Mouse (Mus musculus): ENCODE measurements around the gene Obox6. TPM values are rescaled to one million over a fixed set of nuclear protein-coding genes. Genes with fewer than 3 reads are reported as not detected.

The Obox6 gene
- not detected for total RNA-seq (2021)
- long read RNA-seq, experiment 1: 0 reads
- long read RNA-seq, experiment 2: 0 reads

DNA sequence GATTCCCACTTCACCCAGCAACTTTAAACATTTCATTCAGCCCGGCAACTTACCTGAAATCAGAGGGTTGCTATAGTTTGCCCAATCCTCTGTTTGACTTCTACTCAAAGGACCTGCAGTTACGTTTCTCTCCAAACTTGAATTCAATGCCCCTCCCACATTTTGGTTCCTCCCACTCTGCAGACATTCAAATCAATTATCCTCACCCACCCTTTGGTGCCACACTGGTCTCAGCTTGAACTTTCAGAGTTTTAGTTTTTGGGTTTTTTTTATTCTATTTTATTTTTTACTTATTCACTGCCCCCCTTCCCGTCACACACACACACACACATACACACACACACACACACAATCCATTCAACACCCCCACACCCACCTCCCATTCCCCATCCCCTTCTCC, at the start of gene Obox6:
Gene Obox6 (minus strand): TSS at position 101 of the 400 bp plus-strand sequence.
- no peak for DNase-seq (ENCODE audit: low spot score in 2 of 2)

DNA sequence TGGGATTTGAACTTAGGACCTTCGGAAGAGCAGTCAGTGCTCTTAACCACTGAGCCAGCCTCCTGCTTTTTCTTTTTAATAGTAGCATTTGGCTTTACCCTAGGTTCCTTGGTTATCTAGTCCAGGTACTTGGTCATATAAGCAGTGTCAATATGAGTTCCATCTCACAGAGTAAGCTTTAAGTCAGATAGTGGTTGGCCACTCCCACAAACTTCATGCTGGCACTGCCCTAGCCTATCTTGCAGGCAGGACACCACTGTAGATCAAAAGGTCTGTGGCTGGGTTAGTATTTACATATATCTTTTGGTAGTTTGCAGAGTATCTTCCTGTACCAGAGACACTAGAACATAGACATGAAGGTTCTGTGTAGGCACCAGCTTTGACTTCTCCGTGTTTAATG, 44.6 kb upstream of the Obox6 start:
- no peak for DNase-seq (ENCODE audit: low spot score in 2 of 2)

DNA sequence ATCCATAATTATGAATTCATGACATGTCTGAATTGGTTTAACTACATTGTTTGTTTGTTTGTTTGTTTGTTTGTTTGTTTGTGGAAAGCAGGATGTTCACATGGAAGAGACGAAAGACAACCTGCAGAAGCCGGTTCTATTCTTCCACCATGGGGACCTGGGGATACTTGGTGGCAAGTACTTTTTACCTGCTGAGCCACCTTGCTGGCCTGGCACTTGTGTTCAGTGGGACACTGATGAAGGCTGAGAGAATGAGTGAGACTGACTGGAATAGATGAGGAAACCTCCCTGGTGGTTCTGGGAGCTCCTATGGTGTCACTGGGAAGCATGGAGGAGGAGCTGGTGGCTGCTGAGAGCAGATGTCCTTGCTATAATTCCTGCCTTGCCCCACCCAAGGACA, 42.8 kb upstream of the Obox6 start, which contains the start of gene Crxos:
Gene Crxos (plus strand): TSS at position 301 of the 400 bp plus-strand sequence.
- DNase-seq (ENCODE audit: low spot score in 2 of 2): no peak

DNA sequence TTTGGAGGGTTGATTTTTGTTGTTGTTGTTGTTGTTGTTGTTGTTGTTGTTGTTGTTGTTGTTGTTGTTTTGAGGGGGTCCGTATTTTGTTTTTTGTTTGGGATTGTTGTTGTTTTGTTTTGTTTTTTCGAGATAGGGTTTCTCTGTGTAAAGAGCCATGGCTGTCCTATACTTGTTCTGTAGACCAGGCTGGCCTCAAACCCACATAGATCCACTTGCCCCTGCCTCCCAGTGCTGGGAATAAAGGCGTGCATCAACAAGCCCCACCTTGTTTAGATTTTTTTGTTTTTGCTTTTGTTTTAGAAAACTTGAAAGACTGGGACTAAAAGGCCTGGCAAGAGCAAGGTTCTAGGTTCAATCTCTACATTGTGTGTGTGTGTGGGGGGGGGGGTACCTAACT, 42.4 kb upstream of the Obox6 start:
- DNase-seq (ENCODE audit: low spot score in 2 of 2): no peak

DNA sequence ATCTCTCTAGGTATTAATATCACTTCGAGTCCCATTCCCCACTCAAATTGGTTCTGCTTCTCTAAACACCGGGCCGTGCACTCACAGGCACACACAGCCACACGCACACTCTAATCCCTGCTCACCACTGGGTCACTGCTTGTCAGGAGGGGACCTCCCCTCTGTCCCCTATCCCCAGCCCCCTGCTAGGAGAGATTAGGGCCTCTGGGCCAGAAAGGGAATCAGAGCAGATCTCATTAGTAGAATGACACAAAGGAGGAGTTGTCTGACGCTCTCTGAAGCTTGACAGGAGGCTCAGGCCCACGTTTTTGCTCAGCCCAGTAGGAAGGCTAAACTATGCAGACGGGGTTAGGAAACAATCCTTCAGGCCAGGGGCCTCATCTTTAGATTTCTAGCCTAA, 41.9 kb upstream of the Obox6 start:
- DNase-seq (ENCODE audit: low spot score in 2 of 2): no peak

DNA sequence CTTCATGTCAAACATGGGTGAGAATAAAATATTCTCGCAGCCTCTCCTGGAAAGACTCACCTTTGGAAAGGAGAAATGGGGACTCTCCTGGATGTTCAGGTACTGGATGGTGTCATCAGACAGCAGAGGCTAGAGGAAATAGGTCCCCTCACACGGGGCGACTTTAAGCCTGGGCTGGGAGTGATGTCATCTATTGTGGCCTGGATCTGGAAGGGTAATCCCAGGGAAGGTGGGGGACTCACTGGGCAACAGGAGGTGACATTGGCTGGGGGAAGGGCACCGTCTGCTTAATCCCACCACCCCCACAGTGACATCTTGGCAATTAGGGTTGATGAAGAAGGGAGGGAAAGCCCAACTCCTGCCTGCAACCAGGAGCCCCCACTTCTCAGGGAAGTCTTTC, 40.3 kb upstream of the Obox6 start, which contains the start of gene Crx:
Gene Crx (minus strand): TSS at position 213 of the 400 bp plus-strand sequence.
- no peak for DNase-seq (ENCODE audit: low spot score in 2 of 2)

DNA sequence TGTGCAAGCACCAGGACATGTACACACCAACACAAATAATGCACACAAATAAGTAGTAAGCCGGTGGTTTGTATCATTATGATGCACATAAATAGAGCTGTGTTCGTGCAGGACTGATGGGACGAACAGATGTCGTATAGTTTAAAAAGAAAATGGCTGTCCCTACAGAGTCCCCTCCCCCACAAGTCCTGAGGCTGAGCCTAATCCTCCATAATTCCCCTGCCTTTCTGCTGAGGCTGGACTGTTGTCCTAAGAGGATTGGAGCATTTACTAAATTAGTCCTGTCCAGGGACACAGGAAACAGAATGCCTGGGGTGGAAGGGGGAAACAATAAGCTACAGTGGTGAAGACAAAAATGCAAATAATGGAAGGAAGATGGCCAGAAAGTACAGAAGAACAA, 24.6 kb upstream of the Obox6 start:
- no peak for DNase-seq (ENCODE audit: low spot score in 2 of 2)

DNA sequence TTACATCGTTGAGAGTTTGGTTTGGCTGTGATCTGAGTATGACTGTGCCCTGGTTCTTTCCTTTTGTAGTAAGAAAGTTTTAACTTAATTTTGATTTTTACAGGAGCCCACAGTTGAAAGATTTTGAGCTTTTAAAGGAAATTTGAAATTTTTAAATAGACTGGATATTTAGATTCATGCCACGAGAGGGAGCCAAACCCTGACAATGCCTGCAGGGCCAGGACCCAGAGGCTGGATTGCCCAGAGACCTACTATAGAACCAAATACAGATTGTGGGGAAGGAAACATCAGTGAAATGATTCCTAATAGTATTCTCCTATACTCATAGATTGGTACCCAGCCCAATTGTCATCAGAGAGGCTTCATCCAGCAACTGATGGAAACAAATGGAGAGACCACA, 20.2 kb upstream of the Obox6 start:
- DNase-seq (ENCODE audit: low spot score in 2 of 2): no peak

Other genes with a start within 250 kb of the Obox6 start
- not detected for gene Obox3, start 199.8 kb downstream of the Obox6 start, total RNA-seq (2021)
- gene Obox5, start 89.5 kb downstream of the Obox6 start, total RNA-seq (2021): not detected
- not detected for gene Crx, start 40.3 kb upstream of the Obox6 start, total RNA-seq (2021)
- gene Crxos, start 42.9 kb upstream of the Obox6 start, total RNA-seq (2021): under 1 TPM in 1 of 2 experiments, not detected in 1; 0.20 TPM
- gene Selenow, start 82.7 kb upstream of the Obox6 start, total RNA-seq (2021): 100 to 1,000 TPM; 179 to 265 TPM
- 100 to 1,000 TPM; 181 to 185 TPM for gene Nop53, start 106.4 kb upstream of the Obox6 start, total RNA-seq (2021)
- gene Ehd2, start 127.9 kb upstream of the Obox6 start, total RNA-seq (2021): 100 to 1,000 TPM in 1 of 2 experiments, 10 to 100 TPM in 1; 28.7 to 121 TPM
- 1 to 10 TPM; 8.4 to 8.6 TPM for gene Bicra, start 208.2 kb upstream of the Obox6 start, total RNA-seq (2021)
- not detected for gene Zfp541, start 222.1 kb upstream of the Obox6 start, total RNA-seq (2021)